Mouse (Mus musculus) embryonic facial prominence, embryonic 10.5 days (tissue): ENCODE results near the gene Slc35a1. TPM values are rescaled to one million over a fixed set of nuclear protein-coding genes. Genes with fewer than 3 reads are reported as not detected.

Source experiments
- DNase-seq: peaks from one replicate; pipeline ENCODE4 v3.0.0-alpha.2; 2017; ENCODE audit warnings: low spot score
- H3K27ac ChIP-seq: fragments of 300-500 bp; sonication (generic); replicated peaks from 2 replicates; pipeline ENCODE4 v1.5.1; 2016; ENCODE audit warnings: mild to moderate bottlenecking
- H3K27me3 ChIP-seq: fragments of 300-500 bp; sonication (generic); replicated peaks from 2 replicates; pipeline ENCODE4 v1.6.1; 2016; ENCODE audit warnings: low read depth, mild to moderate bottlenecking; ENCODE audit not compliant: poor library complexity, severe bottlenecking
- H3K36me3 ChIP-seq: fragments of 300-500 bp; sonication (generic); replicated peaks from 2 replicates; pipeline ENCODE4 v1.6.1; 2016; ENCODE audit warnings: mild to moderate bottlenecking, moderate library complexity
- H3K4me1 ChIP-seq: fragments of 300-500 bp; sonication (generic); 2 replicates; pipeline ENCODE4 v1.6.1; 2016
- H3K4me3 ChIP-seq: fragments of 300-500 bp; sonication (generic); 2 replicates; pipeline ENCODE4 v1.5.1; 2016; ENCODE audit warnings: mild to moderate bottlenecking, moderate library complexity
- H3K9me3 ChIP-seq: fragments of 300-500 bp; sonication (generic); 2 replicates; pipeline ENCODE4 v1.6.1; 2016; ENCODE audit warnings: mild to moderate bottlenecking
- WGBS: fragments of 180-500 bp; shearing (Covaris S2); methylation state at CpG from one replicate; pipeline ENCODE4 v1.1.7; 2016; 5-methylcytosine and 5-hydroxymethylcytosine counted together
- polyA plus RNA-seq: library from polyadenylated mRNA; unstranded; fragments of >200 nt; fragmentation: Nextera tagmentation; extraction: Ambion mirVana; gene quantifications from 2 replicates; pipeline ENCODE4 v1.2.1, GENCODE M21; 2016

The Slc35a1 gene
- polyA plus RNA-seq, 1 experiment from 2014 or later: 52.0 TPM

GRCm38 (mm10) chr4:34639745-34640364 is 47.4 kb downstream of the Slc35a1 start:
- no peaks in the 10 kb centered on the region for H3K4me1 ChIP-seq
- H3K36me3 ChIP-seq: peaks cover 37% of the 10 kb centered on the region
- no peak for DNase-seq
- H3K27ac ChIP-seq: no peak overlapping the region
- no peaks in the 10 kb centered on the region for H3K27me3 ChIP-seq
- WGBS: 61% methylated on average over 5 of the region's 5 CpGs
- no peaks in the 10 kb centered on the region for H3K9me3 ChIP-seq
- no peak overlapping the region for H3K4me3 ChIP-seq

DNA sequence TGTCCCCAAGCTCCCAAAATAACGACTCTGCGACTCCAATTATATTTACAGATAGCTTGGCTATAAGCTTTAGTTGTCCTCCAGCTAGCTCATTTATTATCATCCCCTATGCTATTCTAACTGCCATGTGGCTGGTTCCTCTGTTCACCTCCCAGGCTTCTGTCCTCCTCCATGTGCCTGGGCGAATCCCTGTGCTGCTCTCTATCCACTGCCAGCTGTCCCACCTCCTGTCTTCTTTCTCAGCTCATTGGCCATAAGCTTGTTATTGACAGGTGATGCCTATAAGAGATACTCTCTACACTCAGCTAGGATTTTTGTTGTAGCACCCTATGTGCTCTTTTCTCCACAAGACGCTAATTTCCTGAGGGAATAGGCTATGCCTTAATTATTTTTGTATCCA is 49.4 kb downstream of the Slc35a1 start:
- H3K4me3 ChIP-seq: no peak overlapping the region
- WGBS: 94% methylated on average over 4 of the region's 4 CpGs
- no peaks in the 10 kb centered on the region for H3K9me3 ChIP-seq
- no peaks in the 10 kb centered on the region for H3K27me3 ChIP-seq
- no peak for DNase-seq
- H3K36me3 ChIP-seq: peaks cover 46% of the 10 kb centered on the region
- no peak overlapping the region for H3K27ac ChIP-seq
- H3K4me1 ChIP-seq: no peaks in the 10 kb centered on the region

DNA sequence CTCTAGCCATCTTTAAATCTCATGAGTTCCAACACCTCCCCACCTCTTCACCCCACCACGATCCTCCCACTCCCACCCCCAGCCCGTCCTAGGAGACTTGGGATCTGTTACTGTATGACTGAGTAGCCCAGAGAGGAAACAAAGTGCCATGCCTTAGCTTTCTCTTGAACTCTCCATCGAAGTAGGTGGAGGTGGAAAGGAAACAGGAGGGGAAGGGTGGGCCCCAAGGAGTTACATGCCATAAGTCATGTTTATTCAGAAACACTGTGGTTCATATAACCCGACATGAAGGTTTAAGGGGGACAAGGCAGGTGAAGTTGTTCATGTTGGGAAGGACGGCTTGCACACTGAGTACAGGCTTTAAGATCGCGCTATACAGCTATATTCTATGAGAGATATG is 49.9 kb downstream of the Slc35a1 start:
- Histone ChIP-seq H3K4me3 (no peak overlapping the region), H3K4me1 (no peaks in the 10 kb centered on the region), H3K36me3 (peaks cover 46% of the 10 kb centered on the region), H3K27ac (no peak overlapping the region), H3K27me3 (no peaks in the 10 kb centered on the region), H3K9me3 (no peaks in the 10 kb centered on the region)
- 91% methylated on average over 7 of the region's 7 CpGs for WGBS
- no peak for DNase-seq

GRCm38 (mm10) chr4:34636036-34636435 is 51.2 kb downstream of the Slc35a1 start:
- no peak overlapping the region for H3K4me3 ChIP-seq
- H3K27ac ChIP-seq: no peak overlapping the region
- DNase-seq: no peak
- no peaks in the 10 kb centered on the region for H3K4me1 ChIP-seq
- no peaks in the 10 kb centered on the region for H3K27me3 ChIP-seq
- no peaks in the 10 kb centered on the region for H3K9me3 ChIP-seq
- peaks cover 48% of the 10 kb centered on the region for H3K36me3 ChIP-seq
- 82% methylated on average over 5 of the region's 5 CpGs for WGBS

GRCm38 (mm10) chr4:34634129-34634528 is 53.1 kb downstream of the Slc35a1 start:
- Histone ChIP-seq H3K27me3 (no peaks in the 10 kb centered on the region), H3K4me1 (no peaks in the 10 kb centered on the region), H3K27ac (no peak overlapping the region), H3K9me3 (no peaks in the 10 kb centered on the region), H3K4me3 (no peak overlapping the region), H3K36me3 (peaks cover 48% of the 10 kb centered on the region)
- 97% methylated on average over 7 of the region's 7 CpGs for WGBS
- no peak for DNase-seq

GRCm38 (mm10) chr4:34629956-34630355 is 57.3 kb downstream of the Slc35a1 start:
- 89% methylated on average over 1 of the region's 1 CpGs for WGBS
- no peak overlapping the region for H3K4me3 ChIP-seq
- no peaks in the 10 kb centered on the region for H3K9me3 ChIP-seq
- H3K27ac ChIP-seq: no peak overlapping the region
- no peaks in the 10 kb centered on the region for H3K4me1 ChIP-seq
- no peak for DNase-seq
- peaks cover 71% of the 10 kb centered on the region for H3K36me3 ChIP-seq
- H3K27me3 ChIP-seq: no peaks in the 10 kb centered on the region

- H3K9me3 ChIP-seq: no peaks in the 10 kb centered on the region
- H3K27ac ChIP-seq: no peak overlapping the region
- H3K4me3 ChIP-seq: no peak overlapping the region
- 90% methylated on average over 6 of the region's 6 CpGs for WGBS
- no peak for DNase-seq
- H3K4me1 ChIP-seq: no peaks in the 10 kb centered on the region
- peaks cover 59% of the 10 kb centered on the region for H3K36me3 ChIP-seq
- no peaks in the 10 kb centered on the region for H3K27me3 ChIP-seq
These were observed 60.8 kb downstream of the Slc35a1 start for GRCm38 (mm10) chr4:34626401-34626800.

- DNase-seq: no peak
- H3K36me3 ChIP-seq: peaks cover 50% of the 10 kb centered on the region
- WGBS: 83% methylated on average over 4 of the region's 4 CpGs
- H3K4me3 ChIP-seq: no peak overlapping the region
- H3K4me1 ChIP-seq: no peaks in the 10 kb centered on the region
- no peaks in the 10 kb centered on the region for H3K9me3 ChIP-seq
- H3K27me3 ChIP-seq: no peaks in the 10 kb centered on the region
- no peak overlapping the region for H3K27ac ChIP-seq
These were observed 61.7 kb downstream of the Slc35a1 start for GRCm38 (mm10) chr4:34625556-34625955.

GRCm38 (mm10) chr4:34616146-34616545 is 71.1 kb downstream of the Slc35a1 start:
- Histone ChIP-seq H3K4me1 (peaks cover 18% of the 10 kb centered on the region), H3K27ac (no peak overlapping the region), H3K4me3 (peak overlapping the region; percentile 87), H3K36me3 (peaks cover 3% of the 10 kb centered on the region; the same call in 1 of the 2 replicates), H3K27me3 (no peaks in the 10 kb centered on the region), H3K9me3 (no peaks in the 10 kb centered on the region)
- DNase-seq: no peak
- WGBS: 77% methylated on average over 8 of the region's 8 CpGs

DNA sequence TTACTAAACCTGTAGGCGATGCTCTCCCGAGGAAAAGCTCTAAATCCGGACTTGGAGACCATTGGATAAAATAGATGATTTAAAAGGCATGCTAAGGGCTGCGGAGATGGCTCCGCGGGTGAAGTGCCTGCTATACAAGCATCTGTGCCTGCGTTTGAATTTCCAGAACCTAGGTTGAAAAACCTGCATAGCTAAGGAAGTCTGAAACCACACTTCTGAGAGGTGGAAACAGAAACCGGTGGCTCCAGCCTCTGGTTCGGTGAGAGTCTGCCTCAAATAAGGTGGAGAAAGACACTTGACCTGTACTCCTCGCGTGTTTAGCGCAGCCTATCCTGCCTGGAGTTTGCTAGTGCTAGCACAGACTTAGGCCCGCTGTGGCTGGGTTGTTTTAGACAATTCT is 71.9 kb downstream of the Slc35a1 start:
- Histone ChIP-seq H3K27ac (peak overlapping the region; percentile 91), H3K9me3 (no peaks in the 10 kb centered on the region), H3K27me3 (no peaks in the 10 kb centered on the region), H3K36me3 (peaks cover 10% of the 10 kb centered on the region; the same call in 1 of the 2 replicates), H3K4me3 (peak overlapping the region; percentile 87), H3K4me1 (peaks cover 18% of the 10 kb centered on the region)
- 4% methylated on average over 13 of the region's 13 CpGs for WGBS
- peak; percentile 16 for DNase-seq

- WGBS: under 1% methylated on average over 42 of the region's 42 CpGs
- peak; percentile 93 for DNase-seq
- Histone ChIP-seq H3K4me3 (peak within 1 kb of the TSS; percentile 87), H3K36me3 (peaks cover 15% of the 10 kb centered on the region), H3K27ac (peak within 1 kb of the TSS; percentile 91), H3K27me3 (no peaks in the 10 kb centered on the region), H3K4me1 (peaks cover 18% of the 10 kb centered on the region), H3K9me3 (no peaks in the 10 kb centered on the region)
These were observed 72.6 kb downstream of the Slc35a1 start, which contains the start of the genes Orc3 and Rars2 for GRCm38 (mm10) chr4:34614630-34615094. TSS of gene Orc3 (minus strand) at chr4:34614944. TSS of gene Rars2 (plus strand) at chr4:34614957.

- H3K9me3 ChIP-seq: no peaks in the 10 kb centered on the region
- peaks cover 25% of the 10 kb centered on the region for H3K36me3 ChIP-seq
- DNase-seq: no peak
- WGBS: 78% methylated on average over 6 of the region's 6 CpGs
- no peaks in the 10 kb centered on the region for H3K27me3 ChIP-seq
- H3K4me1 ChIP-seq: peaks cover 18% of the 10 kb centered on the region
- no peak overlapping the region for H3K27ac ChIP-seq
- H3K4me3 ChIP-seq: peak overlapping the region; percentile 87
These were observed 73.6 kb downstream of the Slc35a1 start for GRCm38 (mm10) chr4:34613571-34614145.
